Mouse (Mus musculus): ENCODE results near the gene Krba1.

The Krba1 gene

GRCm38 (mm10) chr6:48446896-48447295 is 51.5 kb downstream of the Krba1 start:
- no peak for DNase-seq (ENCODE audit: low read depth in 2 of 2, low spot score in 2 of 2)

GRCm38 (mm10) chr6:48447929-48448328 is 52.5 kb downstream of the Krba1 start, which contains the start of gene Sspo:
Sspo (plus strand) TSS chr6:48448229.
- no peak for DNase-seq (ENCODE audit: low read depth in 2 of 2, low spot score in 2 of 2)

- DNase-seq (ENCODE audit: low read depth in 2 of 2, low spot score in 2 of 2): no peak
Measured at GRCm38 (mm10) chr6:48448527-48448926, 53.1 kb downstream of the Krba1 start.

- DNase-seq (ENCODE audit: low read depth in 2 of 2, low spot score in 2 of 2): no peak
Measured at GRCm38 (mm10) chr6:48452151-48452550, 56.8 kb downstream of the Krba1 start.

GRCm38 (mm10) chr6:48452771-48453170 is 57.4 kb downstream of the Krba1 start:
- no peak for DNase-seq (ENCODE audit: low read depth in 2 of 2, low spot score in 2 of 2)

GRCm38 (mm10) chr6:48464966-48465679 is 69.7 kb downstream of the Krba1 start:
- no peak for DNase-seq (ENCODE audit: low read depth in 2 of 2, low spot score in 2 of 2)

- no peak for DNase-seq (ENCODE audit: low read depth in 2 of 2, low spot score in 2 of 2)
Measured at GRCm38 (mm10) chr6:48466715-48467114, 71.3 kb downstream of the Krba1 start.

GRCm38 (mm10) chr6:48467490-48467889 is 72.1 kb downstream of the Krba1 start:
- DNase-seq (ENCODE audit: low read depth in 2 of 2, low spot score in 2 of 2): no peak

Data from CD8-positive naive resting alpha-beta T cell, adult 2 months (primary cell).